Mouse (Mus musculus) E14TG2a.4 (cell line): ENCODE measurements at regions not wholly inside any gene's neighbourhood (a gene's known extent, or its start where the extent isn't known, plus 50 kb on each side); places are given as distances from the start of the nearest gene placed in this dataset.

Source experiments
- CTCF ChIP-seq: conservative IDR thresholded peaks from 2 replicates; pipeline ENCODE4 v1.5.1; 2014; ENCODE audit warnings: low read length
- NANOG ChIP-seq: IDR thresholded peaks from 2 replicates; pipeline ENCODE4 v1.6.1; 2014; ENCODE audit warnings: borderline replicate concordance, low read length, mixed read lengths
- POU5F1 ChIP-seq: IDR thresholded peaks from 2 replicates; pipeline ENCODE4 v1.6.1; 2014; ENCODE audit warnings: low read length, borderline replicate concordance

- TF ChIP-seq CTCF (peak; percentile 75), POU5F1 (no peak), NANOG (no peak)
Observed at GRCm38 (mm10) chr14:36212830-36213229, 118.1 kb downstream of the 4930474N05Rik start.
